Mouse (Mus musculus): ENCODE data around the gene Ano2. TPM values are rescaled to one million over a fixed set of nuclear protein-coding genes. Genes with fewer than 3 reads are reported as not detected.

Ano2 gene
- total RNA-seq, 2 experiments from 2014 or later = not detected

DNA sequence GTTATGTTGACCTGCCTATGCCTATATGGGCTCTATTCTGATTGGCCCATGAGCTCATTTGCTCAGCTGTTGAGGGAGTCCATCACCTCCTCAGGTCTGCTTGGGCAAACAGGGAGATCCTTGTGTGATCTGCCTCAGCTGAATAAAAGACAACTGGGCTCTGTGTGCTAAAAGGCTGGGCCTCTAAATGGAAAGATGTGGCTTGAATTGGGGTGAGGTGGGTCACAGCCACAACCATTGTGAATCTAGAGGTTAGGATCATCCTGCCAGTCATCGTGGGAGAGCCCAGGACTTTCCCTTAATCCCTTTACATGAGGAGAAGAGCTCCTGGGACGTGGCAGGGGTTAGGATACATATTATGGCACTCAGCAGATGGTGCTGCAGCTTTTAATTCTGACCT lies 188.5 kb downstream of the Ano2 start:
- no peak for ATAC-seq (replicated peaks; ENCODE audit: low FRiP score, poor library complexity, severe bottlenecking)

DNA sequence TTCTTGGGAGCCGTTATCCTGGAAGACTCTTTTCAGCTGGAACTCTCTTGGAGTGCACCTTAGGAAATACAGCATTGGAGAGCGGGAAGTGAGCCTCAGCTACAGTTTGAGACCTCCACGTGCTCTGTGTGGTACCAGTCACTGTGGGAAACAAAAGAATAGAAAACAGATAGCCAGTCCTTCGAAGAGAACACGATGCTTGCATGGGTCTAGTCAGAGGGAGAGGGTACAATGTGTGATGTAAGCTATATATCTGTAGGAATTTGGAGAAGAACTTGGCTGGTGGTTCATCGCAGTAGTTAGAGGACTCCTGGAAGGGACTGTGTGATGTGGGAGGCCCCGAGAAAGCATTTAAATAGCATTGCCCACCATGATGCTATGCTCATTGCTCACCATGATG lies 189.1 kb downstream of the Ano2 start:
- no peak for ATAC-seq (replicated peaks; ENCODE audit: low FRiP score, poor library complexity, severe bottlenecking)

DNA sequence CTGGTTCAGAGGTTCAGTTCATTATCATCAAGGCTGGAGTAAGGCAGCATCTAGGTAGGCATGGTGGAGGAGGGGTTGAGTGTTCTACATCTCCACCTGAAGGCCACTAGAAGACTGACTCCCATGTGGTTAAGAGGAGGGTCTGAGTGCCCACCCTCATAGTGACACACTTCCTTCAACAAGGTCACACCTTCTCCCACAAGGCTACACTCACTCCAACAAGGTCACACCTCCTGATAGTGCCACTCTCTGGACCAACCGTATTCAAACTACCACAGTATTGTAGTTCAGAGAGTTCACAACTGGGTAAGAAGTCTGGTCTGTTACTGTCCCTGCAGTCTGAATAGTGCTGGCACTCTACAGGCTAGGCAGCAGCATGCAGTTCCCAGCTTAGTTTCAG lies 198.4 kb downstream of the Ano2 start:
- no peak for ATAC-seq (replicated peaks; ENCODE audit: low FRiP score, poor library complexity, severe bottlenecking)

DNA sequence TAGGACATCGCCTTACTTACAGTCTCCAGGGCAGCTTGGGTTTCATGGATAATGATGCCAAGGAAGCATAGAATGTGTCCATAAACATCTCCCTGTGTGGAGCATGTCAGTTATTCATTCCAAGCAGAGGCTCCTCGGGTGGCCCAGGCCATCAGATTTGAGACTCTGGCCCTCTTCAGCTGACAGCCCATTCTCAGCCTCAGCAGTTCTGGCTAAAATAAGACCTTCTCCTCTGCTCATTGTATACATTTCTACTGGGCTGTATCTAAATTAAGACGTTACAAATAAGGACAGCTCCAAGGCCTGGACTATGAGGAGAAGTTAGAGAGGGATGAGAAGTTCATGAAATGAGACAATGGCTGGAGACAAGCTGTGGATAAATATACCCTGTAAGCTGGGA lies 204.1 kb downstream of the Ano2 start:
- no peak for ATAC-seq (replicated peaks; ENCODE audit: low FRiP score, poor library complexity, severe bottlenecking)

DNA sequence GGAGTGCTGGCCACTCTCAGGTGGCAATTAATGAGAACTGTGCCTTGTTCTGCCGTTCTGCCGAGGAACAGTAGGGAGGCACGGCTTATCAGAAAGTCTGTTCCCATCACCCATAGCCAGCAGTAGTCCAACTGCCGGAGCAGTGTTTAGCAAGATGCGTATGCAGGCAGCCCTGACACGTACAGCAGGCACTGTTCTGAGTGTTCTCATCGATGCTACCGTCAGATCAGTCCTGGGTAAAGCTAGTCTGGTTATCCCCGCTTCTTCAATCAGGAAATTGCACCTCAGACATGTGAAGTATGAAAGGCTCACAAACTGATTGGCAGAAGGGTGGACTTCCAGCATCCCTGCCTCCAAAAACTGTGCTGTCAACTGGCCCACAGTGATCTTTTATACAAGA lies 224.2 kb downstream of the Ano2 start:
- ATAC-seq (replicated peaks; ENCODE audit: low FRiP score, poor library complexity, severe bottlenecking) = no peak

DNA sequence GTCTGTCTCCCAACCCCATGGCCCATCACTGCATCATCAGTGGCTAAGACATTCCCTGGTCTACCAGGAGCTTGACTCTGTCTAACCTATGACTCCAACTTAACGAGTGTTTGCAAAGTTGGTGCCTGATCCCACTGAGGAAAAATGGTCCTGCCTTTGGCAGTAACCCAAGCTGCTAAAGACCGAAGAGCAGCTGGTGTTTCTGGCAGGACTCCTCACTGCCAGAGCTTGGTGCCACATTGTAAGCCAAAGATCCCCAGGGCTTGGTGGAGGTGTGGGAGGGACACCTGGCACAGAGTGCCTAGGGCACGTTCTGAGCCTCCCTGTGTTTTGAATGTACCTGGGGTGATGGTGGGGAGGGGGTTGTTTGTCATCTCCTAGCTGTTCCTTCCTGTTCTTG lies 232.5 kb downstream of the Ano2 start:
- no peak for ATAC-seq (replicated peaks; ENCODE audit: low FRiP score, poor library complexity, severe bottlenecking)

DNA sequence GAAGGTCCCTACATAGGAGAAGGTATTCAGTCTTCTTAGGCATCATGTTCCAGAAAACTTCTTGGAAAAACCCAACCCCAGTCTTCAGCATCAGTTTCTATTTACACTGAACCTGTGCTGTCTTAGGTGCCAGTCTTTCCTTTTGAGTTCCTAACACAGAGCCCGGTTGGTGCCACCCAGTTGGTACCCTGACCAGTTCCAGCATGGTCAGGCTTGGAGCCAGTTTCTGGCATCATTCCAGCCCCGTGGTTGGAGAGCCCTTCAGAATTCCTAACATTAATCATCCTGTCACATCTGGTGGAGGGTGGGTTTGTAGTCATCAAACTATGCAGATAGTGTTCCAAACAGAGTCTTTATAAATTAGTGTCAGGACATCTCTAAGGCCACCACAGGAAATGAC lies 234.8 kb downstream of the Ano2 start:
- no peak for ATAC-seq (replicated peaks; ENCODE audit: low FRiP score, poor library complexity, severe bottlenecking)

DNA sequence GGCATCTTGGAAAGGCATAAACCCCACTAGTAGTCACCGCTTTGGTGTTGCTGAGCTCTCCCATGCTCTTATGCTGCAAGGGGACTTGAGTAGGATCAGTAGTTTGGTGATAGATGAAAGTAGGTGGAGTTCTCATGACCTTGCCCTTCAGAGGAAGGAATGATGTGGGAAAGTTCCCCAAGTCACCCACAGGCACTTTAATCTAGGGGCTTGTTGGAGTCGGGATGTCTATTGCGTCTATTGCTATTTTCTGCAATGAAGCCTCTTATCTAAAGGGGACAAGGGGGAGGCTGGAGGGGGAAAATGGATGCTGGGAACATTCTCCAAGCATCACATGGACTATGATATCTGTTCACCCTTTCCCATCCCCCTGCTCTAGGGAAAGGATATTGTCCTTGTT lies 235.6 kb downstream of the Ano2 start:
- no peak for ATAC-seq (replicated peaks; ENCODE audit: low FRiP score, poor library complexity, severe bottlenecking)

DNA sequence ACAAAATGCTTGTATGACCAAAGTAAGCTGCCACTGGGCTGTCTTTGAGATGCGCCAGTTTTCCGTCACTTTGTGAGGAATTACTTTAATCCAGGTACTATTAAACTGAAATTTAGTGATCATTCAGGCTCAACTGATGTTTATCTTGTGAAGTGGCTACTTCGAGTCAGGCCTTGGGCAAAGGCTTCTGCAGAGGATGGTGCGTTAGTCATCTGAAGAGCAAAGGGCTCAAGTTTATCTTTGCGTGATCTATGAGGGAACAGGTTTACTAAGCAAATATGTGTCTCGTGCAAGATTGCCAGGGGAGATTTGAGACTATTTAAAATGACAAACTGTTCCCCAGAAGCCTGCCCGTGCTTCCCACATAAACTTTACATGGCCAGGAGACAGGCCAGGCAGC lies 241.7 kb downstream of the Ano2 start:
- no peak for ATAC-seq (replicated peaks; ENCODE audit: low FRiP score, poor library complexity, severe bottlenecking)

DNA sequence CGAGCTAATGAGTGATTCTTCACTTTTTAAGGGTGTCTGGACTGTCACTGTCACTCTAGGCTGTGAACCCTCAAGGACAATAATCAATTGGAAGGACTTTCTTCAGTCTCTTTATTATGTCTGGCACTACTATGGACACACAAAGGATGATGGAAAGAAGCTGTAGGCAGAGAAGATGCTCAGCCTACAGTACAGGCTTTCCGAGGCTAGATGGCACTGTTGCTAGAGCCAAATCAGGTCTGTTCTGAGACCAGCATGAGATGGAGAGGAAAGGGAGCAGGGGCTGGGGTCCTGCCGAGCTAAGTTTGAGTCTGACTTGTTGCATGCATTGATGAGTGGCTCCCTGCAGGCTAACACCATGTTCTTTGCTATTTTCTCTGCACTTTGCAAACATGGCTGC lies 264.7 kb downstream of the Ano2 start:
- no peak for ATAC-seq (replicated peaks; ENCODE audit: low FRiP score, poor library complexity, severe bottlenecking)

DNA sequence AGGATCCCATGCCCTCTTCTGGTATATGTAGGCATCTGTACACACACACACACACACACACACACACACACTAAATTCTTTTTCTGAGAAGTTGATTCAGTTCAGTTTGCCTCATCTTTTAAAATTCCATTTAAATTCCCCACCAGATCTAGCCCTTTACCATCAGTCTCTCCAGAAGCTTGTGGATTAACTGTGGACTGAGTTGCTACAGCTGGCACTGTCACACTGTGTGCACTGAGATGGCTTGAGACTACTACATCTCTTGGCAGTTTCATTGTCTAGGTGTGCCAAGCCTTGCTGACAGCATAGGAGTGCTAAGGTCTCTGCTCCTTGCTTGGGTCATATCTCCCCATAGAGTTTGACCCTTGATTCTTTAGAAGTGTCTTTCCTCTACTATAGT lies 283.3 kb downstream of the Ano2 start:
- no peak for ATAC-seq (replicated peaks; ENCODE audit: low FRiP score, poor library complexity, severe bottlenecking)

DNA sequence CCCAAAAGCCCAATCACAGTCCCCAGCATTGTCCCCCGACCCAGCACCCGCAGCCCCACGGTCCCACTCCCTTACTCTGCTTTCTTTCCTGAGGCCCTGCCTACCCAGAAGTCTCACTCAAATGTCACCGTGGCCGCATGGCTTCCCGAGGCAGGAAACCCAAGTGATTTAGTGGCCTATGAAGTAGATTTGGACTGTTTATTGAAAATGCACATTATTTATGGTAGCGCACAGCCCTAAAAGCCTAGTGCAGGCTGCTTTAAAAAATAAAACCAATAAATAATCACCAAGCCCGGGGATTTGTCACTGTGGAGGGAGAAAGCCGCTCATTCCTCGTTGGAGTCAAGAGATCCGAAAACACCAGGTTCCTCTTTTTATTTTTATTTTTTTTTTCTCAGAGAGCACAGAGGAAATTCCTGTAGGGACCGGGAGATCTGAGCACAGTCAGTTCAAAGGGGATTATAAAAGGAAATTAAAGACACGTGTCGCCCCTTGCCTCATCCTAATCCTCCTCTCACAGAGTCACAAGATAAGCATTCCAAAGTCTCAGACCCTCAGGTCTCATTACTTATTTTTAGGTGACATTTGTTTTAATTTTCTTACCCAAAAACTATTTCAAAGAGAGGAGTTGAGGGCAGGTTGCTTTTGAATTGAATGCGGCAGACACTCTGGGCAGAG lies 285.7 kb downstream of the Ano2 start:
- ATAC-seq (replicated peaks; ENCODE audit: low FRiP score, poor library complexity, severe bottlenecking) = no peak

DNA sequence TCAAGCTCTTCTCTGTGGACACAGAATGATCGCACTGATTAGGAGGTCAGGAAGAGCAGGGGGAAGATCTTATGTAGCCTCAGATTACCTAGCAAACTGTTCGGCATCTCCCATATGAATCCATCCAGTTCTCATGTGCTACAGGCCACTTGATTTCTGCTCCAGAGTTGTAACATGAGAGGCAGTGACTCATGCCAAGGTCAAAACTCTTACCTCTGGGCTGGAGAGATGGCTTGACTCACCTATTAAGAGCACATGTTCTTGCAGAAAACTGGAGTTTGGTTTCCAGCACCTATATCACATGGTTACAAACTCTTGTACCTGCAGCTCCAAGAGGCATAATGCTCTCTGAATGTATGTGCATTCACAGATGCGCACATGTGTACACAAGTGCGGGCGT lies 289.4 kb downstream of the Ano2 start:
- no peak for ATAC-seq (replicated peaks; ENCODE audit: low FRiP score, poor library complexity, severe bottlenecking)

DNA sequence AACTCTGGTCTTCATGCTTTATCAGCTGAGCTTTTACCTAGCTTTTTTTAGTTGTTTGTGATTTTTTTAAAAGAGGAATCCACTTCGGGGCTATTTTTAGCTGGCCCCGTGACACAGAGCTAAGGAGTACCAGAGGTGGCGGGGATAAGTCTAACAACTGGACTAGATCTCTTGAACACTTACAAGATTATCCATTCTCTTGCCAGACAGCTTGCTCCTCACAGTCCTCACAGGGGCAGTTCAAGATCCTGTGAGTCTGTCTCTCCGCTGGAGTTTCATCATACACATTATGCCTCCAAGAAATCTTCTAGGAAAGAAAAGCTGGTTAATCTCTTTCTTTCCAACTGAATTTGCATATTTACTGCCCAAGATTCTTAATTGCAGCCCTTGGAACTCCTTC lies 293.8 kb downstream of the Ano2 start:
- no peak for ATAC-seq (replicated peaks; ENCODE audit: low FRiP score, poor library complexity, severe bottlenecking)

DNA sequence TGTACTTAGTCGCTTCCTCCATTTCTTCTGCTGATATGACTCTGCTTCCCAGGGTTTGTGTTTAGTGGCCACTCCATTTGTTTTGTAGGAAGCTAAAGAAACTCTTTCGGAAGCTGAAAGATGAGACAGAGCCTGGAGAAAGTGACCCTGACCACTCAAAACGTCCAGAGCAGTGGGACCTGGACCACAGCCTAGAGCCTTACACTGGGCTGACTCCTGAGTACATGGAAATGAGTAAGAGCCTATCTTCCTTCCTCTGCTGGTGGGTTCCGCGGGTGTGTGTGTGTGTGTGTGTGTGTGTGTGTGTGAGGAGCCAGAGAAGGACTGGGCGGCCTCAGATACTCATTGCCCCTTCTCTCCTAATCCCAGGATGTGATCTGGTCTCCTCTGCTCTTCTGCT lies 302.5 kb downstream of the Ano2 start:
- no peak for ATAC-seq (replicated peaks; ENCODE audit: low FRiP score, poor library complexity, severe bottlenecking)

DNA sequence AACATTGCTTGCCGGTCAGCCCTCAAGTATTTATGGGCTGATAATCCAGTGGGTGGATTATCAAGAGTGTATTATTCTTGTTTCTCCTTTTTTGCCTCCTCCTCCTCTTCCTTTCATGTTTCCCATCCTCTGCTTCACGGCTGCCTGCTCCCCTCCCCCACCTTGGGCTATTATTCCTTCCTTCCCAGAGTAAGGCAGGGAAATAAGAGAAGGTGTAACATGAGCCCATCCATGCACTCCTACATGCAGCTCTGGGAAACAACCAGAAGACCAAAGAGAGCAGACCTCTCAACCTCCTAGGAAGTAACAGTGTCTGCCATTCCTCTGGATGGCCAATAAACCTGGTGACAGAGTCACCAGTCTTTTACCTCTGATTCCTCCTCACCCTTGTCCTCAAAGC lies 311.6 kb downstream of the Ano2 start:
- no peak for ATAC-seq (replicated peaks; ENCODE audit: low FRiP score, poor library complexity, severe bottlenecking)

DNA sequence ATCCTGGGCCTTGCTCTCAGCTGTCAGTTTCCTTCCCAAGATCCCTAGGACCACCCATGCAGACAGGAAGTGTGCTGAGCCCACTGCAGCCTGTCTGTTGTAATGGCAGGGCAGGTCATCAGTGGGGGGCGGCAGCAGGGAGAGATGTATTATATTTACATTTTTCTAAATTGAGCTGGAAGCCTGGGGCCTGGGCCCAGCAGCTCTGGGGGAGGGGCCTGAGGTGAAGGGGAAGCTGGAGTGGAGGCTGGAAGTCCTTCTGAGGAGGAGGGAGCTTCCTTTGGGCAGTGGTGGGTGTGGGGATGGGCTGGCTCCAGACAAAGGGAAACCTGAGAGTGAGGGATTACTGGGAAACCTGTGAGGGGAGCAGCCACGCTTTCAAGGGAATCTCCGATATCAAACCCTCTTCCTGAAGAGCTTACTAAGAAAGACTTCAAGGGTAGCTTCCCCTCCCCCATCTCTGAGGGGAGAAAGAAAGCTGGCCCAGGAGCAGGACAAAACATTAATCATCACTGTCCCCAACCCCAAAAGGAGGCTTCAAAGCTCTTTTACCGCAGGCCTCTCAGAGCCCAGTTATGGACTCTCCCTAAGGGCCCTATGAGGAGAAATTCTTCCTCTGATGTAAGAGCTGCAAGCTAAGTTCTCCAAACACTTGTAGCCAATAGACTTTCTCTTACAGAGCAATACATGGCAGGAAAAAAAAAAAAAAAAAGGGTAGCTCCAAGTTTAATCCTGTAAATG lies 313.0 kb downstream of the Ano2 start:
- no peak for ATAC-seq (replicated peaks; ENCODE audit: low FRiP score, poor library complexity, severe bottlenecking)

DNA sequence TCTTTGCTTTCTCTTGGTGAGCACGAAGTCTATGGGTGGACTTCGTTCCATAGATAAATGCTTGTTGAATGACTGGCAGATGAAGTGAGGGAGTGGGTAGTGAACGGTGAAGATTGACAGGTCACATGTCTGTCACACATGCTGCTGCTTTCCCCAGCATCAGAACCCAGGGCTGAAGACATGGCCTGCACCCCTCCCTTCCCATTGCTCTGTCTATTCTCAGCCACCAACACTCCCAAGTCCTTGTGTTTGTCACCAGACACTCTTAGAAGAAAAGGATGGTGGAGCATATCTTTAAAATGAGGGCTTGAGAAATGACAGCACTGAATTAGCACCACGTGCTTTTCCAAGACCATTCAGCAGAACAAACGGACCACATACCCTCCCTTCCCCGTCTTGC lies 316.4 kb downstream of the Ano2 start:
- no peak for ATAC-seq (replicated peaks; ENCODE audit: low FRiP score, poor library complexity, severe bottlenecking)

DNA sequence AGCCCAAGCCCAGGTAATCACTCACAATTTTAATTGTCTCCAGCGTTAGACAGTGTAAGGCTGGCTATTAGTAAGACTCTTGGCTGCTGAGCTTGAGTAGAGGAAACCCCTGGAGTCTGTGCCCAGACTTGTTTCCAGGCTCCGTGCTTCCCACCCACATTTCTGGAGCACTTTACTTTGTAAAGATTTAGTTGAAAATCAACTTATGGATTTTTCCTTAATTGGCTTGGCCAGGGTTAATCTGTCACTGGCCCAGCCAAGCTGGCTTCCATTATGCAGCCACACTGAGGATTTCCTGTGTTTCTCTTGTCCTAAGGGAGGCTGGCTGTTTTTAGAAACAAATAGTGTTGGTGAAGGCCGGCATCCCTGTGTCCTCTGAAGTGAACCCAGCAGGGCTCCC lies 318.9 kb downstream of the Ano2 start:
- no peak for ATAC-seq (replicated peaks; ENCODE audit: low FRiP score, poor library complexity, severe bottlenecking)

DNA sequence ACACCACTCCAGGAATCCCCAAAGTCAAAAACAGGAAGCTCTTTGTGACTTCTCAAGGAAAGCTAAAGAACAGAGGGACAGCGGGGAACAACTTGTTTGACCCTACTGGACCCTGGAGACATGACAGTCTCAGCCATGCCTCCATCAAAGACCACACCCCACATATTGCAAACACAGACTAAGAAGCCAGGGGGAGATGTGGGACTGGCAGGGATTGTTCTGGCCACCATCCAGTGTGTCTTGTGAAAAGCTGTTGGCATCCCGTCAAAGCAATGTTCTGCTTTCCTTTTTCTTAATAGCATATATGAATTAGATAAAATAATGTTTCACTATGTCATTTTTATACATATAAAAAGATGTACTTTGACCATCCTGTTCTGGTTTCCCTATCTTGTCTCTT lies 326.8 kb downstream of the Ano2 start:
- no peak for ATAC-seq (replicated peaks; ENCODE audit: low FRiP score, poor library complexity, severe bottlenecking)

DNA sequence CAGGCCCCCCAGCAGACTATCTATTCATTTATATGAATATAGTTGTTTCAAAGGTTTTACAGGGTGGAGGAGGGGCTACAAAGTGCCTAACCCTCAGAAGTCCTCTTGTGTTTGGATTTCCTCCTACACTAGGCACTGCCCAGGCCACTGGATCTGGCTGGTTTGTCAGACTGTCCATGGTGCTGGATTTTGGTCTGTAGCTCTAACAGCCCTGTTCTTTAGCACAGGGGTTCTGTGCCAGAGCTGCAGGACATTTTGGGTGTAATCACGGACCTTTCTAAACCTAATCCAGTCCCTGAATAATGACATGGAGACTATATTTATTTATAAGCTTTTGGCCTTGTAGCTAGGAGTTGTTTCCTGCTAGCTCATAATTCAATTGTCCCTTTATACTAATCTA lies 328.2 kb downstream of the Ano2 start:
- ATAC-seq (replicated peaks; ENCODE audit: low FRiP score, poor library complexity, severe bottlenecking) = no peak

Data from erythroblast, adult 5-6 weeks (primary cell).